Mouse (Mus musculus) neural tube, embryonic 12.5 days (tissue): ENCODE results near the gene Srrm2. TPM values are rescaled to one million over a fixed set of nuclear protein-coding genes. Genes with fewer than 3 reads are reported as not detected.
"Not testable (repeated sequence)": the region's sequence is repeated elsewhere in the genome, so short reads cannot be mapped to it uniquely, and the experiment has no call there.

ENCODE experiments used
- ATAC-seq: fragments of 200-750 bp; cut with Nextera tagmentation; 2 replicates; pipeline ENCODE4 v1.8.0; 2017; ENCODE audit warnings: low read depth, mild to moderate bottlenecking, moderate TSS enrichment, moderate library complexity; ENCODE audit not compliant: low FRiP score
- H3K27ac ChIP-seq: fragments of 300-500 bp; sonication (generic); 2 replicates; pipeline ENCODE4 v1.5.1; 2016
- H3K27me3 ChIP-seq: fragments of 300-500 bp; sonication (generic); replicated peaks from 2 replicates; pipeline ENCODE4 v1.6.1; 2016; ENCODE audit warnings: mild to moderate bottlenecking
- H3K36me3 ChIP-seq: fragments of 300-500 bp; sonication (generic); 2 replicates; pipeline ENCODE4 v1.6.1; 2016; ENCODE audit warnings: mild to moderate bottlenecking
- H3K4me1 ChIP-seq: fragments of 300-500 bp; sonication (generic); 2 replicates; pipeline ENCODE4 v1.6.1; 2016
- H3K4me2 ChIP-seq: fragments of 300-500 bp; sonication (generic); replicated peaks from 2 replicates; pipeline ENCODE4 v1.6.1; 2016; ENCODE audit warnings: mild to moderate bottlenecking
- H3K4me3 ChIP-seq: fragments of 300-500 bp; sonication (generic); 2 replicates; pipeline ENCODE4 v1.5.1; 2016
- H3K9ac ChIP-seq: fragments of 300-500 bp; sonication (generic); 2 replicates; pipeline ENCODE4 v1.6.1; 2016; ENCODE audit warnings: mild to moderate bottlenecking
- H3K9me3 ChIP-seq: fragments of 300-500 bp; sonication (generic); 2 replicates; pipeline ENCODE4 v1.6.1; 2016; ENCODE audit warnings: mild to moderate bottlenecking
- WGBS: fragments of 180-500 bp; shearing (Covaris S2); methylation state at CpG from one replicate; pipeline ENCODE4 v1.1.7; 2016; 5-methylcytosine and 5-hydroxymethylcytosine counted together
- polyA plus RNA-seq: library from polyadenylated mRNA; unstranded; fragments of >200 nt; fragmentation: Nextera tagmentation; extraction: Ambion mirVana; gene quantifications from 2 replicates; pipeline ENCODE4 v1.2.1, GENCODE M21; 2016

The Srrm2 gene
- polyA plus RNA-seq, 1 experiment from 2014 or later = 617 TPM

DNA sequence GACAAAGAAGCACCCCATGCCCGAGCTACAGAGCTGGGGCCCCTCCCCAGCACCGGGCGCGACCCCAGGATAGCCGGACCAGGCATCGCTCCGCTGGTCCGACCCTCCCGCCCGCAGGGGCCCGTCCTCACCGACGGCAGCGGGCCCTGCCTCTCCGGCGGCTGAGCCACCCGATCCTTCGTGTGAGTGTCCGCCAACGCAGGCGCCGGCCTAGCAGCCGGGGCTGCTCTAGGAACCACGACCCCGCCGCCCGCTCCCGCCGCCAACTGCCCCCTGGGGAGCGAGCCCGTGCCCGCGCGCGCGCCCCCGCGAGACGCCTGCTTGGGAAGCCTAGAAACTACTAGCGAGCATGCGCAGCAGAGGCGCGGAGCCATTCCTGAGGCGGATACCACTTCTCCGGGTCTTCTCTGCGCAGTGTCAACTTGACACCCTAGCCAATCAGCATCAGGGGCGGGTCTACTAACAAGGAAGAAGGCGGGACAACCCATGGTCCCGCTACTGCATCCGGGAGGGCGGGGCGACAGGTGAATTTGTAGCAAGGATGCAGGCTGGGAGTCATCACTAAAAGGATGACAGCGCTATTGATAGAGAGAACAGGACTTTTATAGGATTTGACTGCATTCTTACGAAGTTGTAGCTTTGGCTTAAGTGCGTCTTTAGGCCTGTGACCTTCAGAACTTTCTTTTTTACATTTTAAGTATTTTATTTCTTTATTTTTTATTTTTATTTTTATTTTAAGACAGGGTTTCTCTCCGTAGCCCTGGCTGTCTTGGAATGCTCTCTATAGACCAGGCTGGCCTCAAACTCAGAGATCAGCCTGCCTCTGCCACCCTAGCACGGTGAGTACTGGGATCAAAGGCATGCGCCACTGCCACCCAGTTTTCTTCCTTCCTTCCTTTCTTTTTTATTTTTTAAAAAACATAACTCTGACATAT is 18.8 kb upstream of the Srrm2 start, which contains the start of gene Flywch1:
Flywch1 (minus strand) TSS at position 319 of the 935 bp plus-strand sequence.
- Histone ChIP-seq H3K9me3 (no peaks in the 10 kb centered on the region), H3K36me3 (peaks cover 18% of the 10 kb centered on the region), H3K4me3 (peak within 1 kb of the TSS; percentile 84), H3K4me1 (peaks cover 10% of the 10 kb centered on the region), H3K27me3 (no peaks in the 10 kb centered on the region), H3K4me2 (peak within 1 kb of the TSS; percentile 68), H3K27ac (peak within 1 kb of the TSS; percentile 79; the same call in 1 of the 2 replicates), H3K9ac (peak within 1 kb of the TSS; percentile 95)
- WGBS = 4% methylated on average over 47 of the region's 58 CpGs
- peak; percentile 98 for ATAC-seq

DNA sequence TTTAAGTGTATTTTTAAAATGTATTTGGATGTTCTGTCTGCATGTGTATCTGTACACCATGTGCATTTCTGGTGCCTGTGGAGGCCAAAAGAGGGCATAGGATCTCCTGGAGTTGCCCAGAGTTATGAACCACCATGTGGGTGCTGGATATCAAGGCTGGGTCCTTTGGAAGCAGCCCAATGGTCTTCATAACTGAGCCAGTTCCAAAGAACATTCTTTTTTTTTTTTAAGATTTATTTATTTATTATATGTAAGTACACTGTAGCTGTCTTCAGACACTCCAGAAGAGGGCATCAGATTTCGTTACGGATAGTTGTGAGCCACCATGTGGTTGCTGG is 18.1 kb upstream of the Srrm2 start:
- not testable (repeated sequence) for ATAC-seq

DNA sequence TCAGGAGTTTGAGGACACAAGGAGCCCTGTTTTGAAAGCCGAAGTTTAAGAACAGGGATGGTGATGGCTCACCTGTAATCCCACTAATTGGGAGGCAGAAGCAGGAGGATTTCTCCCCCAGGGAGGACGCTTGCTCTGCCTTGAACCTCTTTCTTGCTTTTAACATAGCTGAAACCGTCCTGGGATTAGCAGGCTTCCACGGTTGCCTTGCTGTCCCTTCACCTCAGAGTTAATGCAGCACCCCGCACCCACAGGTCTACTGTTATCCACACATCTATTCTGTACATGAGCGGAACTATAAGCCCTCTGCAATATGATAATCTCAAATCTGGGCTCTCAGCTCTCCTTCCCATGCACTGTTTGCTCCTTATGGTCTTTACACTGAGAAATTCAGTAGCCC is 16.7 kb upstream of the Srrm2 start:
- Histone ChIP-seq H3K9ac (no peak overlapping the region), H3K4me3 (no peak overlapping the region), H3K4me1 (peaks cover 10% of the 10 kb centered on the region), H3K9me3 (no peaks in the 10 kb centered on the region), H3K4me2 (no peak overlapping the region), H3K27ac (no peak overlapping the region), H3K36me3 (peaks cover 12% of the 10 kb centered on the region), H3K27me3 (no peaks in the 10 kb centered on the region)
- no peak for ATAC-seq
- 75% methylated on average over 6 of the region's 6 CpGs for WGBS

More for the DNA sequence above, 18.1 kb upstream of the Srrm2 start:
- Histone ChIP-seq H3K36me3 (peaks cover 16% of the 10 kb centered on the region), H3K4me1 (peaks cover 10% of the 10 kb centered on the region), H3K4me2 (peak overlapping the region; percentile 68), H3K4me3 (peak overlapping the region; percentile 84; the same call in 1 of the 2 replicates)
- not testable (repeated sequence) for H3K27me3 ChIP-seq, H3K9me3 ChIP-seq, H3K27ac ChIP-seq, H3K9ac ChIP-seq
- WGBS = 85% methylated on average over 2 of the region's 2 CpGs

DNA sequence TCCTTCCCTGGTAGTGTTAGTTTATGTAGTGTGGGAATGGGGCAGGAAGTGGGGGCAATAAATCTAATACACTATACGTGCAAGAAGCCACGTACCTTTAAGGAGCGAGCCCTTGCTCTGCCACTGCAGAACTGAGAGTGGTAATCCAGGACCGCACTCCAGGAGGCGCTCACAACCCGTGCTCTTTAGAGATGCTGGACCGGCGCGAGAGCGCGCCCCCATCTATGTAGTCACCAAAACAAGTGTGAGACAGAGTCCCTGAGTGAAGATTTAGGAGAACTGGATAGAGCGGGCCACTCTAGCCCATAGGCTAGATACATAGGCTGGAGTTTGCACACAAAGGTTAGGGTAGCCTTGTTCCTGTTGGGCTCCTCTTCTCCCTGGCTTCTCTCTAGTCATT is 16.2 kb upstream of the Srrm2 start:
- Histone ChIP-seq H3K9me3 (no peaks in the 10 kb centered on the region), H3K27me3 (no peaks in the 10 kb centered on the region), H3K4me2 (peak overlapping the region; percentile 33; the same call in 1 of the 2 replicates), H3K9ac (no peak overlapping the region), H3K27ac (no peak overlapping the region), H3K36me3 (peaks cover 10% of the 10 kb centered on the region), H3K4me3 (no peak overlapping the region), H3K4me1 (peaks cover 10% of the 10 kb centered on the region)
- no peak for ATAC-seq
- 5% methylated on average over 12 of the region's 12 CpGs for WGBS

DNA sequence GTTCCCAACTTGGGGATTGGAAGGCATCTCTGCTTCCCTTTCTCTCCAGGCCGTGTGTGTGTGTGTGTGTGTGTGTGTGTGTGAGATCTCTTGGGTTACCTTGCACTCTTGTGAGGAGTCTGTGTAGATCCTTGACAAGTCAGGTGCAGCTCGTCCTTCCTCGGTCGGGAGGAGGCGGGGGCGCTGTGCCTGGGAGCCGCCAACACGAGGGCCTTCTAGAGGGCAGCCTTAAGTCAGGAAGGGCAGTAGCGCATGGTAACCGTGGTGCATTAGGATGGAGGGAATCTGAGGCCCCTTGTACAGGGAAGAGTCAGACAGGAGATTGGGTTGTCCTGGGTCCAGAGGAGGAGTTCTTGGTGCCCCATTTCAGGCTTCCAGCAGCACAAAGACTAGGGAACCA is 14.1 kb upstream of the Srrm2 start:
- H3K4me3 ChIP-seq = no peak overlapping the region
- no peak for ATAC-seq
- no peaks in the 10 kb centered on the region for H3K27me3 ChIP-seq
- peaks cover 12% of the 10 kb centered on the region for H3K36me3 ChIP-seq
- H3K9me3 ChIP-seq = no peaks in the 10 kb centered on the region
- H3K9ac ChIP-seq = no peak overlapping the region
- H3K4me2 ChIP-seq = no peak overlapping the region
- no peak overlapping the region for H3K27ac ChIP-seq
- 78% methylated on average over 10 of the region's 10 CpGs for WGBS
- 0 out of 2 replicates have a peak, but pooled peaks cover 4% of the 10 kb centered on the region for H3K4me1 ChIP-seq

DNA sequence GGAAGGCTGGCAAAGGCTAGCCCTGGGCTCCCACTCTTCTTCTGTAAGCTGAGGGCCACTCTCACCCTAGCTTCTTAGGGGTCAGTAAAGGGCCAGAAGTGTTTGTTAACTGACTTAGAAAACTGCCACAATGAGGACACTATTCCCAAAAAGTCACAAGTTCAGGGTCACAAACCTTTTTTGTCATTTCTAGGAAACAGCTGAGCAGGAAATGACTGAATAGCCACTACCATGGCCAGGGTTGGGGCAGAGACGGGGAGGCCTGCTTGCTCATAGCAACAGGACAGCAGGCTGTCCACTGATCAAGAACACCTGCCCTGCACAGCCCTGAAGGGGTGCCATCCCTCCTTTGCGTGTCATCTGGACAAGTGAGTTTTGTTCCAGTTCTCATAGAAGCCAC is 13.2 kb upstream of the Srrm2 start:
- ATAC-seq = no peak
- no peak overlapping the region for H3K27ac ChIP-seq
- WGBS = 88% methylated on average over 2 of the region's 2 CpGs
- H3K4me1 ChIP-seq = 0 out of 2 replicates have a peak, but pooled peaks cover 4% of the 10 kb centered on the region
- H3K27me3 ChIP-seq = no peaks in the 10 kb centered on the region
- no peaks in the 10 kb centered on the region for H3K9me3 ChIP-seq
- no peak overlapping the region for H3K9ac ChIP-seq
- H3K4me2 ChIP-seq = no peak overlapping the region
- no peak overlapping the region for H3K4me3 ChIP-seq
- H3K36me3 ChIP-seq = peaks cover 12% of the 10 kb centered on the region

DNA sequence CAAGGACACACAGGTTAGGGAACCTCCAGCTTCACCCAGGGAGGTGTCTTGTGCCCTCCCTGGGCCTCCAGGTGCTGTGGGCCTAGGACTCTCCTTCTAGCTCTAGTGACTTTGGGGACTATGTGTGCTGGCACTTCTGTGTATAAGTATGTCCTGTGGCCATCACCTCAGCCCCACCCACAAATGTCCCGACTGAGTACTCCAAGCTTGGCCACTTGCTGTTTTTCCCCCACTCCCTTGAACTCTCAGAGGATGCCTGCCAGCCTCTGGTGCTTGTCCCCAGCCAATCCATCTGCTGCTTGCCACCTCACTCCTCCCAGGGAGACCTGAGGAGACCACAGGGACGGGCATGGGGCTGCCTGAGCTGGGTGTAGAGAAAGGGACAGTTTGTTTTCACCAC is 11.9 kb upstream of the Srrm2 start:
- Histone ChIP-seq H3K27me3 (no peaks in the 10 kb centered on the region), H3K4me3 (no peak overlapping the region), H3K4me2 (no peak overlapping the region), H3K27ac (no peak overlapping the region), H3K36me3 (peaks cover 12% of the 10 kb centered on the region), H3K4me1 (0 out of 2 replicates have a peak, but pooled peaks cover 4% of the 10 kb centered on the region), H3K9ac (no peak overlapping the region), H3K9me3 (no peaks in the 10 kb centered on the region)
- 74% methylated on average over 2 of the region's 2 CpGs for WGBS
- ATAC-seq = no peak

DNA sequence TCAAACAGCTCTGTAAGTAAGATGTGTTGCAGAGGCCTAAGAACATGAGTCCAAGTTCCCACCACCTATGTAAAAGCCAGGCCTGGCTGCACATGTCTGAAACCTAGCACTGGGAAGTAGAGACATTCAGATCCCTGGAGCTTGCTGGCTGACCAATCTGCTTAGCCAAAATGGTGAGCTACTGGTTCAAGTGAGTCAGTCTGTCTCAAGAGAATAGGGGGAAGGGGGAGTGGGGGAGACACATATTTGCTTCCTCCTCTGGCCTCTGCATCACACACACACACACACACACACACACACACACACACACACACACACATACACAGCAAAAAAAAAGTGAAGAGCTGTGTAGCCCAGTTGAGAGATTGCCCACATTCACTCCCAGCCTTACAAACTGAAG is 7.0 kb upstream of the Srrm2 start:
- Histone ChIP-seq H3K27me3 (no peaks in the 10 kb centered on the region), H3K9ac (no peak overlapping the region), H3K9me3 (no peaks in the 10 kb centered on the region), H3K4me2 (no peak overlapping the region), H3K27ac (no peak overlapping the region), H3K4me3 (no peak overlapping the region), H3K4me1 (peaks cover 8% of the 10 kb centered on the region; the same call in 1 of the 2 replicates), H3K36me3 (peaks cover 2% of the 10 kb centered on the region; the same call in 1 of the 2 replicates)
- ATAC-seq = no peak

DNA sequence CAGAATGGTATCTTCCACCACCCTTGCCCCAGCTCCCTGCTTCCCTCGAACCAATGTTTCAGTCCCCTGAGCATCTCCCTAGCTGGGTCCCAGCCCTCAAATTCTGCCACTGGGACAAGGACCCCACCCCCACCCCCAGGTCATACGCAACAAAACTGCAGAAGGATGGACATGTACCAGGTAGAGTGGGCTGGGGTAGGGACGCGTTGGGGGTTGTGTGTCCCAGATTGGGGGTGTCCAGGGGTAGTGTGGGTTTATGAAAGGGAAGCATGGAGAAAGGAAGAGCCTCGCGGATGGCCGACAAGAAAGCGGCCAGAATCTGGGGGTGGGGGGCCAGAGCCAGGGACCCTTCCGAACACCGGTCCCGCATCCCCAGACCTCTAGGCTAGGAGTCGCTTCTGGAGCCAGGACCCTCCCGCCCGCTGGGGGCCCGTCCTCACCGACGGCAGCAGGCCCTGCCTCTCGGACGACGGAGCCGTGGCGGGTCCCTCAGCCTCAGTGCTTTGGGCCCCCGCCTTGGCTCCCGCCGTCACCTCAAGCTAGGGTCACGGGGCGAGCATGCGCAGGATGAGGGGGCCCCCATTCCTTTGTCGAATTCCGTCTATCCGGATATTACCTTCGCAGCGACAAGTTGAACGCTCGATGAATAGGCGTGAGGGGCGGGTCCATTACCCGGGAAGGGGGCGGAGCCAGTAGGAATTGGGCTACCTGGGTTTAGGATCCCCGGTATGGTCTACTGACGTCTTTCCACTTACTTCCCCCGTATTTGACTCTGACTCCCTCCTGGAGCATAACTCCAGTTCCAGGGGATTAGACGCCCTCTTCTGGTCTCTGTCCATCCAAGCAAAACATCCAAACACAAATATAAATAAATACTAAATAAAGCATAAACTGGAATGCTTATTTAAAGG is 4.5 kb upstream of the Srrm2 start, which contains the start of gene Flywch2:
Flywch2 (minus strand) TSS at position 521 of the 911 bp plus-strand sequence.
- peak within 1 kb of the TSS; percentile 75 for H3K9ac ChIP-seq
- H3K4me2 ChIP-seq = peak within 1 kb of the TSS; percentile 81
- 2% methylated on average over 43 of the region's 43 CpGs for WGBS
- peak within 1 kb of the TSS; percentile 62 for H3K4me3 ChIP-seq
- no peaks in the 10 kb centered on the region for H3K36me3 ChIP-seq
- H3K27me3 ChIP-seq = no peaks in the 10 kb centered on the region
- H3K27ac ChIP-seq = peak within 1 kb of the TSS; percentile 72; the same call in 1 of the 2 replicates
- peak; percentile 83 for ATAC-seq
- H3K4me1 ChIP-seq = peaks cover 13% of the 10 kb centered on the region
- H3K9me3 ChIP-seq = no peaks in the 10 kb centered on the region

DNA sequence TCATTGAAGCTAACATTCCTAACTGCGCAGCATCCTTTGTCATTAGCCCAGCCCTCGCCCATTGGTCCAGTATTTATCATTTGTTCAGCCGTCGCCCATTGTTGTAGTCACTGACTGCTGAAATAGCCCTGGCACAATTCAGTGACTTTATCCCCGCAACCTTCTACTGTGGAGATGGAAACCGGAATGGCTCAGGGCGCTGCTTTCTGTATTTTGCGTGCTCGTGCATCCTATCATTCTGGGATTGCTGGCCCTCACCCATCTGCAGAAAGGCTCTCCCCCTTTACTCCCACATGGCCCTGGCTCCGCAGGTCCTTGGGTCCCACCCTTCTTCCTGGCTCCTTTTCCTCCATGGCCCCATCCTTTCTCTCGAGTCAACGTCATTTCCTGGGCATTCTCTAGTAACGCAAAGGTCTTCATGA is 3.8 kb upstream of the Srrm2 start:
- Histone ChIP-seq H3K36me3 (no peaks in the 10 kb centered on the region), H3K27me3 (no peaks in the 10 kb centered on the region), H3K9me3 (no peaks in the 10 kb centered on the region), H3K27ac (peak overlapping the region; percentile 72; the same call in 1 of the 2 replicates), H3K4me2 (peak overlapping the region; percentile 81), H3K4me3 (peak overlapping the region; percentile 62), H3K4me1 (peaks cover 15% of the 10 kb centered on the region), H3K9ac (peak overlapping the region; percentile 52; the same call in 1 of the 2 replicates)
- WGBS = 13% methylated on average over 13 of the region's 13 CpGs
- ATAC-seq = peak; percentile 57

DNA sequence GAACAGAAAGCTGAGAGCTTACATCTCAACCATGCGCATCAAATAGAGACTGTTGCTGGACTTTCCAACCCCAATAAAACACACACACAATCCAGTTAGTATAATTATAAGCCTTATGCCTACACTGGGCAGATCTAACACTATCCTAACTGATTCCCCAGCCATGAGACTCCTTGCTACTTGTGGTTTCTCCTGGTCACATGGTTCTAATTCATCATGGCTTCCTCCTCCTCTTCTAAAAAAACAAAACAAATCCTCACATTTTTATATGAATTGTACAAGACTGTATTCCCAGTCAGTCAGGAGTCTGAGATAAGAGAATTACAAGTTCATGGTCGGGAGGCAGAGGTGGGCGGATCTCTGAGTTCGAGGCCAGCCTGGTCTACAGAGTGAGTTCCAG is 1.4 kb upstream of the Srrm2 start:
- H3K4me3 ChIP-seq = no peak overlapping the region
- no peak overlapping the region for H3K27ac ChIP-seq
- H3K27me3 ChIP-seq = no peaks in the 10 kb centered on the region
- H3K4me1 ChIP-seq = peaks cover 15% of the 10 kb centered on the region
- no peaks in the 10 kb centered on the region for H3K9me3 ChIP-seq
- no peak overlapping the region for H3K4me2 ChIP-seq
- no peak for ATAC-seq
- WGBS = 87% methylated on average over 4 of the region's 4 CpGs
- H3K9ac ChIP-seq = no peak overlapping the region
- H3K36me3 ChIP-seq = no peaks in the 10 kb centered on the region
